Mouse (Mus musculus) embryonic fibroblast, embryonic 13.5 days (primary cell): ENCODE measurements around the gene Gramd1b.

ENCODE experiments used
- CTCF ChIP-seq: IDR thresholded peaks from 2 replicates; pipeline ENCODE4 v1.5.1; 2011; ENCODE audit warnings: mild to moderate bottlenecking, control low read depth, low read length, moderate library complexity, borderline replicate concordance; ENCODE audit not compliant: insufficient read depth
- POLR2A ChIP-seq: IDR thresholded peaks from 2 replicates; pipeline ENCODE4 v1.6.1; 2011; ENCODE audit warnings: low read depth, mild to moderate bottlenecking, control low read depth, low read length, moderate library complexity

GRCm38 (mm10) chr9:40355406-40355805, 175.8 kb downstream of the Gramd1b start:
- TF ChIP-seq CTCF = no peak
- no peak for TF ChIP-seq POLR2A
